Mouse (Mus musculus) E14TG2a.4 (cell line): ENCODE results near the gene Sesn1.
"Not testable (repeated sequence)": the region's sequence is repeated elsewhere in the genome, so short reads cannot be mapped to it uniquely, and the experiment has no call there.

Experiments used
- H3K27me3 ChIP-seq: 2 replicates; pipeline ENCODE4 v1.6.1; 2014; ENCODE audit warnings: low read length, control low read depth; ENCODE audit not compliant: insufficient read depth
- H3K36me3 ChIP-seq: 2 replicates; pipeline ENCODE4 v1.6.1; 2014; ENCODE audit warnings: low read length, control low read depth; ENCODE audit not compliant: insufficient read depth
- H3K4me1 ChIP-seq: replicated peaks from 2 replicates; pipeline ENCODE4 v1.6.1; 2014; ENCODE audit warnings: low read depth, low read length, control low read depth
- H3K4me3 ChIP-seq: replicated peaks from 2 replicates; pipeline ENCODE4 v1.5.1; 2014; ENCODE audit warnings: mild to moderate bottlenecking, low read length
- H3K9me3 ChIP-seq: 2 replicates; pipeline ENCODE4 v1.6.1; 2014; ENCODE audit warnings: low read length, control low read depth
- CTCF ChIP-seq: conservative IDR thresholded peaks from 2 replicates; pipeline ENCODE4 v1.5.1; 2014; ENCODE audit warnings: low read length
- NANOG ChIP-seq: IDR thresholded peaks from 2 replicates; pipeline ENCODE4 v1.6.1; 2014; ENCODE audit warnings: borderline replicate concordance, low read length, mixed read lengths
- POU5F1 ChIP-seq: IDR thresholded peaks from 2 replicates; pipeline ENCODE4 v1.6.1; 2014; ENCODE audit warnings: low read length, borderline replicate concordance

Gene Sesn1

GRCm38 (mm10) chr10:41818036-41818732, 8.4 kb downstream of the Sesn1 start:
- peaks cover 12% of the 10 kb centered on the region for H3K4me1 ChIP-seq
- H3K9me3 ChIP-seq, result no peaks in the 10 kb centered on the region
- no peaks in the 10 kb centered on the region for H3K36me3 ChIP-seq
- no peak for TF ChIP-seq POU5F1
- TF ChIP-seq CTCF, result no peak
- no peak for TF ChIP-seq NANOG
- H3K27me3 ChIP-seq, result 0 out of 2 replicates have a peak, but pooled peaks cover under 1% of the 10 kb centered on the region
- no peak overlapping the region for H3K4me3 ChIP-seq

DNA sequence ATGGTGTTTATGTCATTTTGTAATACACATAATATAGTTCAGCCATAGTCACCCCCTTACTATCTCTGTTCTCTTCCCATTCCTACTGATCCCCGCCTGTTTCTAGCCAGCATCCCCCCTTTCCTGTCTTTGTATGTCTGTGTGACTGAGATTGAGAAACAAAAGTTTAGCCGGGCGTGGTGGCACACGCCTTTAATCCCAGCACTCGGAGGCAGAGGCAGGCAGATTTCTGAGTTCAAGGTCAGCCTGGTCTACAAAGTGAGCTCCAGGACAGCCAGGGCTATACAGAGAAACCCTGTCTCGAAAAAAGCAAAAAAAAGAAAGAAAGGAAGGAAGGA, 9.0 kb downstream of the Sesn1 start:
- H3K4me1 ChIP-seq, result peaks cover 12% of the 10 kb centered on the region
- H3K36me3 ChIP-seq, H3K27me3 ChIP-seq, H3K9me3 ChIP-seq, H3K4me3 ChIP-seq: not testable (repeated sequence)

DNA sequence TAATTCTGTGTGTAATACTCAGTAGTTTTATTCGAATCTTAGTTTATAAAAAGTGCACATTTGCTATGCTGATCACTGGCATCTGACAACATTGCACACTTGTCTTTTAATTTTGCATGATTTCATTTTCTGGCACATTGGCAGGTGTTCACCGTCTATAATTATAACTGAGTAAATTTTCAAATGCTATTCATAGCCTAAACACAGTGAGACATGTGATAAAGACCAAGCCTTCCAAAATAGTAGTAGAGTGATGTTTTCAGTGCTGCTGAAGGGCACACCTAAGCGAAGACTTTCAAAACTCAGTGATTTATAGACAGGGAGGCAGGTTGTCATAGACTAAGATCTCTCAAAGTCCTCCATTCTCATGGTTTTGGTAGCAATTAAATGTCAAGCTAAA, 9.6 kb downstream of the Sesn1 start:
- TF ChIP-seq NANOG (no peak), CTCF (no peak), POU5F1 (no peak)
- Histone ChIP-seq H3K9me3 (no peaks in the 10 kb centered on the region), H3K27me3 (no peaks in the 10 kb centered on the region), H3K4me3 (no peak overlapping the region), H3K4me1 (peaks cover 12% of the 10 kb centered on the region), H3K36me3 (no peaks in the 10 kb centered on the region)

GRCm38 (mm10) chr10:41820401-41820800, 10.7 kb downstream of the Sesn1 start:
- no peaks in the 10 kb centered on the region for H3K36me3 ChIP-seq
- no peaks in the 10 kb centered on the region for H3K9me3 ChIP-seq
- TF ChIP-seq CTCF, result no peak
- no peak for TF ChIP-seq POU5F1
- H3K4me3 ChIP-seq, result no peak overlapping the region
- peaks cover 12% of the 10 kb centered on the region for H3K4me1 ChIP-seq
- no peaks in the 10 kb centered on the region for H3K27me3 ChIP-seq

DNA sequence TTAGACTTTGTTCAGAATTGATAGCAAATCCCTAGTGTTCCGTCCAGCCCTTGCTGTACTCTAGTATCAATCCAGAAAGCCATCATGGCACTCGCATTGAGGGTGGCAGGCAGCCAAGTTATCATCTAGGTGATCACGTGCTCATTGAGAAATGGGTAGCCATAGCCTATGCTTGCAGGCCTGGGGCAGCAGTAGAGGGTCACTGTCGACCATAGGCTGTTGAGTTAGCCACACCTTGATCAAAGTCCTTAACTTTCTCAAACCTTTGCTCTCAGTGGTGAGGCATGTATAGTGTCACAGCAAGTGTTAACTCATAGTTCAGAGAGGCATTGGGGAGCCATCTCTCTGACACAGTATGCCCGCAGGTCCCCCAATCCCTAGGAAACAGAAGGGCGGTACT, 11.4 kb downstream of the Sesn1 start:
- H3K4me3 ChIP-seq, result no peak overlapping the region
- TF ChIP-seq POU5F1, result no peak
- no peak for TF ChIP-seq CTCF
- TF ChIP-seq NANOG, result no peak
- no peaks in the 10 kb centered on the region for H3K27me3 ChIP-seq

GRCm38 (mm10) chr10:41822573-41823281, 13.0 kb downstream of the Sesn1 start:
- Histone ChIP-seq H3K27me3 (peaks cover 3% of the 10 kb centered on the region; the same call in 1 of the 2 replicates), H3K4me1 (peaks cover 19% of the 10 kb centered on the region), H3K36me3 (no peaks in the 10 kb centered on the region), H3K9me3 (no peaks in the 10 kb centered on the region), H3K4me3 (no peak overlapping the region)
- TF ChIP-seq CTCF (no peak), NANOG (no peak), POU5F1 (no peak)

More for the DNA sequence above, 11.4 kb downstream of the Sesn1 start:
- no peaks in the 10 kb centered on the region for H3K9me3 ChIP-seq
- peaks cover 12% of the 10 kb centered on the region for H3K4me1 ChIP-seq
- H3K36me3 ChIP-seq, result no peaks in the 10 kb centered on the region

GRCm38 (mm10) chr10:41823282-41823675, 13.5 kb downstream of the Sesn1 start:
- H3K4me1 ChIP-seq, result peaks cover 21% of the 10 kb centered on the region
- not testable (repeated sequence) for H3K27me3 ChIP-seq, H3K4me3 ChIP-seq, H3K9me3 ChIP-seq, H3K36me3 ChIP-seq

DNA sequence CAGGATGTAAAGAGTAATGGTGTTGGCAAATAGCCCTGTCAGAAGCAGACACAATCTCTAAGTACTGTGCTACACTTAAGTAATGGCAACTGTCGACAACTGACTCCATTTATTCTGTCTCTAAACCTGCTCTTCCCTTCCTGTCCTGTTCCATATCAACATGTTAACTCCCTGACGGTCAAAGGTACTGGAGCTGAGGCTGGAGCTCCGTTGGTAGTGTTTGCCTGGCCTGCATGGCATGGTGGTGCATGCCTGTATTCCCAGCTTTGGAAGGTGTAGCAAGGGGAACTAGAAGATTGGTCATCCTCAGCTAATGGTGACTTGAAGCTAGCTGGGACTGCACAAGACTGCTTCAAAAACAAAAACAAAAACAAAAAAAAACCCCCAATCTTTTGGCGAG, 14.2 kb downstream of the Sesn1 start:
- Histone ChIP-seq H3K27me3 (peaks cover 3% of the 10 kb centered on the region; the same call in 1 of the 2 replicates), H3K9me3 (no peaks in the 10 kb centered on the region), H3K4me3 (no peak overlapping the region), H3K4me1 (peaks cover 23% of the 10 kb centered on the region), H3K36me3 (no peaks in the 10 kb centered on the region)
- TF ChIP-seq POU5F1, result no peak
- TF ChIP-seq CTCF, result no peak
- TF ChIP-seq NANOG, result no peak

DNA sequence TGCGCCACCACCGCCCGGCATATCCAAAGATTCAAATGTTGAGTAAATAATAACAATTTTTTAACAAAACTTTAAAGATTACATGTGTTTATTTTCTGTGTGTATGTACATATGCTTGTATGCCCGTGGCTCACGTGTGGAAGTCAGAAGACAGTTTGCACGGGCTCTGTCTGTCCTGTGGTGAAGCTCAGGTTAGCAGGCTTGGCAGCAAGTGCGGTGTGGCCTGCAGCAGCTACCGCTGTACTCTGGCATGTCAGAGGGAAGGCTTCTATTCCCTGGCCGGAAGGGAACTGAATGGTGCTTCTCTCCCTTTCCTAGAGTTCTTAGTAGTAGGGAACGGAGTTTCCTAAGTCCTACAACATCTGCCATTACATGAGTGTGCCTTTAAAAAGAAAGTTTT, 15.3 kb downstream of the Sesn1 start:
- H3K4me3 ChIP-seq, result no peak overlapping the region
- TF ChIP-seq POU5F1 (no peak), NANOG (no peak), CTCF (no peak)

More for the DNA sequence above, 15.3 kb downstream of the Sesn1 start:
- Histone ChIP-seq H3K27me3 (peaks cover 3% of the 10 kb centered on the region; the same call in 1 of the 2 replicates), H3K4me1 (peaks cover 33% of the 10 kb centered on the region), H3K9me3 (peaks cover 3% of the 10 kb centered on the region; the same call in 1 of the 2 replicates), H3K36me3 (no peaks in the 10 kb centered on the region)
